Mouse (Mus musculus): Measurements from ENCODE around the gene Zfp292. TPM values are rescaled to one million over a fixed set of nuclear protein-coding genes. Genes with fewer than 3 reads are reported as not detected.
"Not testable (repeated sequence)": the region's sequence is repeated elsewhere in the genome, so short reads cannot be mapped to it uniquely, and the experiment has no call there.

Gene Zfp292
- polyA plus RNA-seq, 1 experiment from 2014 or later: 11.2 TPM

- 70% methylated on average over 5 of the region's 5 CpGs for WGBS
- no peak for ATAC-seq
- no peak overlapping the region for H3K9ac ChIP-seq (ENCODE audit: low read depth, low read length)
- peaks cover 3% of the 10 kb centered on the region; the same call in 1 of the 2 replicates for H3K4me1 ChIP-seq (ENCODE audit: control insufficient read depth, insufficient read depth, low read length)
- H3K27me3 ChIP-seq (replicated peaks; ENCODE audit: control insufficient read depth, insufficient read depth, low read length): no peaks in the 10 kb centered on the region
- H3K27ac ChIP-seq (ENCODE audit: low read length): no peak overlapping the region
- no peak overlapping the region for H3K4me3 ChIP-seq (ENCODE audit: low read length)
- no peaks in the 10 kb centered on the region for H3K36me3 ChIP-seq (ENCODE audit: control insufficient read depth, insufficient read depth, low read length)
- H3K4me2 ChIP-seq (ENCODE audit: low read depth, low read length): no peak overlapping the region
- no peaks in the 10 kb centered on the region for H3K9me3 ChIP-seq (ENCODE audit: control insufficient read depth, low read length)
Measured at GRCm38 (mm10) chr4:34905396-34905795, 22.6 kb upstream of the Zfp292 start.

GRCm38 (mm10) chr4:34901582-34901981 lies 18.8 kb upstream of the Zfp292 start:
- ATAC-seq; H3K27me3 ChIP-seq (replicated peaks; ENCODE audit: control insufficient read depth, insufficient read depth, low read length): not testable (repeated sequence)
- WGBS: 39% methylated on average over 3 of the region's 3 CpGs

GRCm38 (mm10) chr4:34901166-34901565 lies 18.4 kb upstream of the Zfp292 start:
- no peak for ATAC-seq
- no peaks in the 10 kb centered on the region for H3K27me3 ChIP-seq (replicated peaks; ENCODE audit: control insufficient read depth, insufficient read depth, low read length)
- no peak overlapping the region for H3K9ac ChIP-seq (ENCODE audit: low read depth, low read length)
- H3K36me3 ChIP-seq (ENCODE audit: control insufficient read depth, insufficient read depth, low read length): no peaks in the 10 kb centered on the region
- no peak overlapping the region for H3K4me3 ChIP-seq (ENCODE audit: low read length)
- no peak overlapping the region for H3K27ac ChIP-seq (ENCODE audit: low read length)
- no peaks in the 10 kb centered on the region for H3K9me3 ChIP-seq (ENCODE audit: control insufficient read depth, low read length)
- no peak overlapping the region for H3K4me2 ChIP-seq (ENCODE audit: low read depth, low read length)
- H3K4me1 ChIP-seq (ENCODE audit: control insufficient read depth, insufficient read depth, low read length): no peaks in the 10 kb centered on the region
- WGBS: 66% methylated on average over 4 of the region's 4 CpGs

More at GRCm38 (mm10) chr4:34901582-34901981, 18.8 kb upstream of the Zfp292 start:
- not testable (repeated sequence) for H3K4me1 ChIP-seq (ENCODE audit: control insufficient read depth, insufficient read depth, low read length); H3K27ac ChIP-seq (ENCODE audit: low read length); H3K36me3 ChIP-seq (ENCODE audit: control insufficient read depth, insufficient read depth, low read length); H3K9ac ChIP-seq (ENCODE audit: low read depth, low read length); H3K4me2 ChIP-seq (ENCODE audit: low read depth, low read length); H3K9me3 ChIP-seq (ENCODE audit: control insufficient read depth, low read length); H3K4me3 ChIP-seq (ENCODE audit: low read length)

- Histone ChIP-seq H3K9me3 (ENCODE audit: control insufficient read depth, low read length) (no peaks in the 10 kb centered on the region), H3K4me3 (ENCODE audit: low read length) (no peak overlapping the region), H3K27me3 (replicated peaks; ENCODE audit: control insufficient read depth, insufficient read depth, low read length) (no peaks in the 10 kb centered on the region), H3K36me3 (ENCODE audit: control insufficient read depth, insufficient read depth, low read length) (no peaks in the 10 kb centered on the region), H3K27ac (ENCODE audit: low read length) (no peak overlapping the region), H3K4me2 (ENCODE audit: low read depth, low read length) (no peak overlapping the region), H3K9ac (ENCODE audit: low read depth, low read length) (no peak overlapping the region), H3K4me1 (ENCODE audit: control insufficient read depth, insufficient read depth, low read length) (no peaks in the 10 kb centered on the region)
- WGBS: 40% methylated on average over 9 of the region's 9 CpGs
- ATAC-seq: no peak
Measured at GRCm38 (mm10) chr4:34900155-34900554, 17.4 kb upstream of the Zfp292 start.

- no peak overlapping the region for H3K4me2 ChIP-seq (ENCODE audit: low read depth, low read length)
- no peak for ATAC-seq
- H3K9ac ChIP-seq (ENCODE audit: low read depth, low read length): no peak overlapping the region
- no peak overlapping the region for H3K4me3 ChIP-seq (ENCODE audit: low read length)
- no peaks in the 10 kb centered on the region for H3K9me3 ChIP-seq (ENCODE audit: control insufficient read depth, low read length)
- H3K36me3 ChIP-seq (ENCODE audit: control insufficient read depth, insufficient read depth, low read length): no peaks in the 10 kb centered on the region
- H3K27ac ChIP-seq (ENCODE audit: low read length): no peak overlapping the region
- H3K4me1 ChIP-seq (ENCODE audit: control insufficient read depth, insufficient read depth, low read length): no peaks in the 10 kb centered on the region
- WGBS: 89% methylated on average over 1 of the region's 1 CpGs
- no peaks in the 10 kb centered on the region for H3K27me3 ChIP-seq (replicated peaks; ENCODE audit: control insufficient read depth, insufficient read depth, low read length)
Measured at GRCm38 (mm10) chr4:34899322-34899721, 16.6 kb upstream of the Zfp292 start.

- H3K4me1 ChIP-seq (ENCODE audit: control insufficient read depth, insufficient read depth, low read length): no peaks in the 10 kb centered on the region
- H3K4me2 ChIP-seq (ENCODE audit: low read depth, low read length): no peak overlapping the region
- 67% methylated on average over 2 of the region's 2 CpGs for WGBS
- H3K27me3 ChIP-seq (replicated peaks; ENCODE audit: control insufficient read depth, insufficient read depth, low read length): no peaks in the 10 kb centered on the region
- ATAC-seq: no peak
- no peaks in the 10 kb centered on the region for H3K36me3 ChIP-seq (ENCODE audit: control insufficient read depth, insufficient read depth, low read length)
- no peak overlapping the region for H3K27ac ChIP-seq (ENCODE audit: low read length)
- no peak overlapping the region for H3K4me3 ChIP-seq (ENCODE audit: low read length)
- H3K9ac ChIP-seq (ENCODE audit: low read depth, low read length): no peak overlapping the region
- H3K9me3 ChIP-seq (ENCODE audit: control insufficient read depth, low read length): no peaks in the 10 kb centered on the region
Measured at GRCm38 (mm10) chr4:34898497-34898896, 15.7 kb upstream of the Zfp292 start.

- Histone ChIP-seq H3K4me2 (ENCODE audit: low read depth, low read length) (no peak within 1 kb of the TSS), H3K27me3 (replicated peaks; ENCODE audit: control insufficient read depth, insufficient read depth, low read length) (0 out of 2 replicates have a peak, but pooled peaks cover 5% of the 10 kb centered on the region), H3K9me3 (ENCODE audit: control insufficient read depth, low read length) (no peaks in the 10 kb centered on the region), H3K27ac (ENCODE audit: low read length) (no peak within 1 kb of the TSS), H3K4me1 (ENCODE audit: control insufficient read depth, insufficient read depth, low read length) (peaks cover 7% of the 10 kb centered on the region; the same call in 1 of the 2 replicates), H3K9ac (ENCODE audit: low read depth, low read length) (no peak within 1 kb of the TSS), H3K4me3 (ENCODE audit: low read length) (no peak within 1 kb of the TSS), H3K36me3 (ENCODE audit: control insufficient read depth, insufficient read depth, low read length) (no peaks in the 10 kb centered on the region)
- ATAC-seq: no peak
- 77% methylated on average over 1 of the region's 1 CpGs for WGBS
Measured at GRCm38 (mm10) chr4:34893479-34893878, 10.7 kb upstream of the Zfp292 start, which contains the start of gene Cga. Gene Cga, plus strand, starts transcription at chr4:34893779.

- H3K4me2 ChIP-seq (ENCODE audit: low read depth, low read length): no peak overlapping the region
- H3K36me3 ChIP-seq (ENCODE audit: control insufficient read depth, insufficient read depth, low read length): no peaks in the 10 kb centered on the region
- 20% methylated on average over 2 of the region's 2 CpGs for WGBS
- no peak overlapping the region for H3K27ac ChIP-seq (ENCODE audit: low read length)
- H3K4me1 ChIP-seq (ENCODE audit: control insufficient read depth, insufficient read depth, low read length): peaks cover 11% of the 10 kb centered on the region
- H3K9me3 ChIP-seq (ENCODE audit: control insufficient read depth, low read length): no peaks in the 10 kb centered on the region
- H3K27me3 ChIP-seq (replicated peaks; ENCODE audit: control insufficient read depth, insufficient read depth, low read length): 0 out of 2 replicates have a peak, but pooled peaks cover 5% of the 10 kb centered on the region
- H3K4me3 ChIP-seq (ENCODE audit: low read length): no peak overlapping the region
- ATAC-seq: peak; percentile 18
- H3K9ac ChIP-seq (ENCODE audit: low read depth, low read length): no peak overlapping the region
Measured at GRCm38 (mm10) chr4:34889812-34890185, 7.0 kb upstream of the Zfp292 start.

GRCm38 (mm10) chr4:34889101-34889811 lies 6.5 kb upstream of the Zfp292 start:
- Histone ChIP-seq H3K4me1 (ENCODE audit: control insufficient read depth, insufficient read depth, low read length) (peaks cover 11% of the 10 kb centered on the region), H3K4me3 (ENCODE audit: low read length) (no peak overlapping the region), H3K36me3 (ENCODE audit: control insufficient read depth, insufficient read depth, low read length) (no peaks in the 10 kb centered on the region), H3K4me2 (ENCODE audit: low read depth, low read length) (peak overlapping the region; percentile 23; the same call in 1 of the 2 replicates), H3K9ac (ENCODE audit: low read depth, low read length) (no peak overlapping the region), H3K27me3 (replicated peaks; ENCODE audit: control insufficient read depth, insufficient read depth, low read length) (0 out of 2 replicates have a peak, but pooled peaks cover 5% of the 10 kb centered on the region), H3K27ac (ENCODE audit: low read length) (no peak overlapping the region), H3K9me3 (ENCODE audit: control insufficient read depth, low read length) (no peaks in the 10 kb centered on the region)
- WGBS: 11% methylated on average over 15 of the region's 15 CpGs
- ATAC-seq: peak; percentile 65
